ENCODE assay signal across 10 mouse cellular contexts in the genomic region with DNA sequence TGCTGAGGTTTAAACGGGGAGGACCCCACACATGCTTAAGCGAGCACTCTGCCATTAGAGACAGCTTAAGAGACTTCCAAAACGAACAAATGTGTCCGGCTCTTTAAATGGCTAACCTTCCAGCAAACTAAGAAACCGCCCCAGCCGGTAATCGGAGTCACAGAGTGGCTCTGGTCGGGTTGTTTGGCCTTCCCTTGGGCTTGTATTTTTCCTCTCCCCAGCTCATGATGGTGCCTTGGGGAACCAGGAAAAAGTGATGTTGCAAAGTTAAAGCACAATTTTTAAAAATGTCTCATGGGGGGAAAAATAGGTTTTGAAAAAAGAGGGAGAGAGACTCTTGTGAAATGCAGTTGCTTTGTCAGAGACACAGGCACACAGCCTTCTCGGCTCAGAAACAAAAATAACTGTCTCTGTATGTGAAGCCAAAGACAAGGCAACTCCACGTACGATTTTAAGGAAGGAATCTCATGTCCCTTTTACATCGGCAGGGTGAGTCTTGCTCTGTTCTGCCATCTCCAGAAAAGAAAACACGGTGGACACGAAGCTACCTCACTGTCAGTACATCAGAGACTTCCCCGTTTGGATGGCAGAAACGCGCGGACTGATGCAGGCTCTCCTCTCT. TPM values are rescaled to one million over a fixed set of nuclear protein-coding genes. Genes with fewer than 3 reads are reported as not detected.
A peak's percentile ranks its signal among the peaks of the same experiment; 100 is the strongest.
DNase-seq lines count a peak whose midpoint lies in the region; ATAC-seq and TF ChIP-seq lines count a peak whose summit lies in the region.
"Had no signal": no experiment of that assay in that cellular context is flagged by ENCODE, and none has a peak within 500 bp of the region (broad histone marks: within the 10 kb centered on the region; RNA-seq: fewer than 3 reads in every experiment).

No protein-coding gene starts in this region.

- no peak for TF ChIP-seq POLR2A in cerebellum, adult 2 months (IDR thresholded peaks at IDR 0.05; ENCODE audit: borderline replicate concordance, insufficient read depth, low read length)

- H3K36me3 ChIP-seq in hindbrain, embryonic 13.5 days: no peaks in the 10 kb centered on the region
- no peaks in the 10 kb centered on the region for H3K36me3 ChIP-seq in hindbrain, embryonic 12.5 days
- H3K36me3 ChIP-seq in midbrain, embryonic 15.5 days (replicated peaks): no peaks in the 10 kb centered on the region
- H3K36me3 ChIP-seq in midbrain, embryonic 11.5 days (ENCODE audit: control insufficient read depth, insufficient read depth, low read length): no peaks in the 10 kb centered on the region
- H3K36me3 ChIP-seq in neural tube, embryonic 13.5 days: no peaks in the 10 kb centered on the region

- no peak for ATAC-seq in hindbrain, embryonic 13.5 days (ENCODE audit: low FRiP score)
- no peak for ATAC-seq in hindbrain, embryonic 12.5 days (ENCODE audit: low FRiP score)
- ATAC-seq in midbrain, embryonic 15.5 days (replicated peaks): no peak
- ATAC-seq in midbrain, embryonic 11.5 days (ENCODE audit: low FRiP score): no peak
- no peak for ATAC-seq in neural tube, embryonic 13.5 days (ENCODE audit: low read depth)

- H3K4me2 ChIP-seq in hindbrain, embryonic 13.5 days: peak overlapping the region; percentile 32
- no peak overlapping the region; the same call in 1 of the 2 replicates for H3K4me2 ChIP-seq in hindbrain, embryonic 12.5 days (replicated peaks)
- 0 out of 2 replicates have a peak overlapping the region, but pooled peaks have one; percentile 17 for H3K4me2 ChIP-seq in midbrain, embryonic 15.5 days
- H3K4me2 ChIP-seq in midbrain, embryonic 11.5 days: no peak overlapping the region
- peak overlapping the region; percentile 35 for H3K4me2 ChIP-seq in neural tube, embryonic 13.5 days

- H3K4me1 ChIP-seq in hindbrain, embryonic 13.5 days (replicated peaks): peaks cover 10% of the 10 kb centered on the region
- H3K4me1 ChIP-seq in hindbrain, embryonic 12.5 days: peaks cover 5% of the 10 kb centered on the region; the same call in 1 of the 2 replicates
- H3K4me1 ChIP-seq in midbrain, embryonic 15.5 days: peaks cover 11% of the 10 kb centered on the region
- peaks cover 4% of the 10 kb centered on the region; the same call in 1 of the 2 replicates for H3K4me1 ChIP-seq in midbrain, embryonic 11.5 days (ENCODE audit: control insufficient read depth, insufficient read depth, low read length)
- peaks cover 12% of the 10 kb centered on the region for H3K4me1 ChIP-seq in neural tube, embryonic 13.5 days (replicated peaks)
- H3K4me1 ChIP-seq in cerebellum, adult 2 months (ENCODE audit: control insufficient read depth, insufficient read depth, low read length): peaks cover 2% of the 10 kb centered on the region; the same call in 1 of the 2 replicates

- no peak overlapping the region for H3K27ac ChIP-seq in hindbrain, embryonic 13.5 days
- no peak overlapping the region for H3K27ac ChIP-seq in hindbrain, embryonic 12.5 days
- no peak overlapping the region for H3K27ac ChIP-seq in midbrain, embryonic 15.5 days
- H3K27ac ChIP-seq in midbrain, embryonic 11.5 days (ENCODE audit: low read depth, low read length): no peak overlapping the region
- H3K27ac ChIP-seq in neural tube, embryonic 13.5 days (replicated peaks): no peak overlapping the region
- H3K27ac ChIP-seq in cerebellum, adult 2 months (ENCODE audit: insufficient read depth, low read length): no peak overlapping the region

- whole genome bisulfite sequencing in hindbrain, embryonic 13.5 days: 60% methylated on average over 18 of the region's 18 CpGs
- 54% methylated on average over 18 of the region's 18 CpGs for WGBS in hindbrain, embryonic 12.5 days
- WGBS in midbrain, embryonic 15.5 days: 59% methylated on average over 18 of the region's 18 CpGs
- 57% methylated on average over 18 of the region's 18 CpGs for WGBS in midbrain, embryonic 11.5 days
- WGBS in neural tube, embryonic 13.5 days: 59% methylated on average over 18 of the region's 18 CpGs
- 59% methylated on average over 18 of the region's 18 CpGs for WGBS in cerebellum, adult 2 months

- H3K27me3 ChIP-seq in hindbrain, embryonic 13.5 days: peaks cover 30% of the 10 kb centered on the region
- peaks cover 11% of the 10 kb centered on the region for H3K27me3 ChIP-seq in hindbrain, embryonic 12.5 days
- H3K27me3 ChIP-seq in midbrain, embryonic 15.5 days (replicated peaks): no peaks in the 10 kb centered on the region
- H3K27me3 ChIP-seq in midbrain, embryonic 11.5 days (ENCODE audit: control insufficient read depth, insufficient read depth, low read length): no peaks in the 10 kb centered on the region; the same call in 1 of the 2 replicates
- peaks cover 12% of the 10 kb centered on the region for H3K27me3 ChIP-seq in neural tube, embryonic 13.5 days
- no peaks in the 10 kb centered on the region for H3K27me3 ChIP-seq in cerebellum, adult 2 months (ENCODE audit: control insufficient read depth, insufficient read depth, low read length)
- H3K27me3 ChIP-seq: Patski had no signal

- peak; percentile 53 for DNase-seq in adrenal gland, postnatal 10 days
- DNase-seq in adrenal gland, postnatal 4 days (ENCODE audit: low spot score in 2 of 2): no peak
- DNase-seq in midbrain, embryonic 11.5 days (ENCODE audit: low spot score, missing footprints): no peak
- no peak for DNase-seq in cerebellum, adult 2 months

- H3K4me3 ChIP-seq in hindbrain, embryonic 13.5 days: no peak overlapping the region
- H3K4me3 ChIP-seq in hindbrain, embryonic 12.5 days: no peak overlapping the region
- no peak overlapping the region for H3K4me3 ChIP-seq in midbrain, embryonic 15.5 days
- no peak overlapping the region for H3K4me3 ChIP-seq in midbrain, embryonic 11.5 days (ENCODE audit: low read depth, low read length)
- no peak overlapping the region for H3K4me3 ChIP-seq in neural tube, embryonic 13.5 days
- H3K4me3 ChIP-seq in cerebellum, adult 2 months (replicated peaks; ENCODE audit: insufficient read depth, low read depth, low read length): no peak overlapping the region

- no peak for TF ChIP-seq CTCF in cerebellum, adult 2 months (IDR thresholded peaks at IDR 0.05; ENCODE audit: borderline replicate concordance, insufficient read depth, low read depth, low read length)

- no peak overlapping the region for H3K9ac ChIP-seq in hindbrain, embryonic 13.5 days
- H3K9ac ChIP-seq in hindbrain, embryonic 12.5 days: no peak overlapping the region
- H3K9ac ChIP-seq in midbrain, embryonic 15.5 days: no peak overlapping the region
- no peak overlapping the region for H3K9ac ChIP-seq in midbrain, embryonic 11.5 days (ENCODE audit: low read length)
- no peak overlapping the region for H3K9ac ChIP-seq in neural tube, embryonic 13.5 days

- no peaks in the 10 kb centered on the region for H3K9me3 ChIP-seq in hindbrain, embryonic 13.5 days
- H3K9me3 ChIP-seq in hindbrain, embryonic 12.5 days (replicated peaks): no peaks in the 10 kb centered on the region
- H3K9me3 ChIP-seq in midbrain, embryonic 15.5 days: no peaks in the 10 kb centered on the region
- H3K9me3 ChIP-seq in midbrain, embryonic 11.5 days (ENCODE audit: control insufficient read depth, low read length): no peaks in the 10 kb centered on the region
- H3K9me3 ChIP-seq in neural tube, embryonic 13.5 days: no peaks in the 10 kb centered on the region

RNA-seq across cellular contexts. Expression of gene Gm42791, which starts 25.2 kb away (rescaled TPM):
- total RNA-seq in adrenal gland, postnatal 10 days (2021): 1 to 10 TPM; 3.6 to 4.7 TPM
- 1 to 10 TPM; 4.3 to 6.5 TPM for total RNA-seq in adrenal gland, postnatal 4 days (2021)
- polyA plus RNA-seq in hindbrain, embryonic 13.5 days (2015; fragmentation: Nextera tagmentation; extraction: Ambion mirVana): 5.4 and 6.6 TPM in 2 replicates
- 0.49 and 3.3 TPM in 2 replicates for polyA plus RNA-seq in hindbrain, embryonic 12.5 days (2016; fragmentation: Nextera tagmentation; extraction: Ambion mirVana)
- polyA plus RNA-seq in midbrain, embryonic 15.5 days (2015; fragmentation: Nextera tagmentation; extraction: Ambion mirVana): 6.5 and 8.6 TPM in 2 replicates
- polyA plus RNA-seq in midbrain, embryonic 11.5 days (2014; fragmentation: Nextera tagmentation; extraction: Ambion mirVana): 2.0 TPM in 1 of 2 replicates, not detected in the other
- polyA plus RNA-seq in neural tube, embryonic 13.5 days (2015; fragmentation: Nextera tagmentation; extraction: Ambion mirVana): 0.74 and 4.3 TPM in 2 replicates
- not detected in 2 replicates for polyA plus RNA-seq in cerebellum, adult 2 months (2012; rRNA removed)
- polyA plus RNA-seq: Patski; spleen, adult 2 months had no signal

Comparison
In these comparisons a context has a peak if more than half of its experiments do, and no peak if none do; other contexts are left out.
1. H3K4me2 ChIP-seq: peak in hindbrain, embryonic 13.5 days (single experiment), midbrain, embryonic 15.5 days (single experiment) and neural tube, embryonic 13.5 days (single experiment); none in hindbrain, embryonic 12.5 days (single experiment) and midbrain, embryonic 11.5 days (single experiment).